Mouse (Mus musculus) megakaryocyte, embryonic 14.5 days (primary cell): ENCODE data around the gene Adamts9.

Source experiments
- FLI1 ChIP-seq: IDR thresholded peaks from 2 replicates; pipeline ENCODE4 v1.6.1; 2012; ENCODE audit warnings: low read length, inconsistent platforms, mixed read lengths
- GATA1 ChIP-seq: IDR thresholded peaks from 3 replicates; pipeline ENCODE4 v1.6.1; 2012; ENCODE audit warnings: mixed read lengths, low read length, inconsistent platforms, borderline replicate concordance

GRCm38 (mm10) chr6:92762372-92762771, 180.9 kb downstream of the Adamts9 start:
- TF ChIP-seq GATA1 (no peak), FLI1 (no peak)
